Mouse (Mus musculus): Measurements from ENCODE around the gene Klhdc1.
A peak's percentile ranks its signal among the peaks of the same experiment; 100 is the strongest.

Gene Klhdc1

GRCm38 (mm10) chr12:69240876-69241275 is at the start of gene Klhdc1:
Gene Klhdc1 (plus strand): TSS chr12:69241176.
- no peak for DNase-seq (ENCODE audit: low read depth, low spot score)

DNA sequence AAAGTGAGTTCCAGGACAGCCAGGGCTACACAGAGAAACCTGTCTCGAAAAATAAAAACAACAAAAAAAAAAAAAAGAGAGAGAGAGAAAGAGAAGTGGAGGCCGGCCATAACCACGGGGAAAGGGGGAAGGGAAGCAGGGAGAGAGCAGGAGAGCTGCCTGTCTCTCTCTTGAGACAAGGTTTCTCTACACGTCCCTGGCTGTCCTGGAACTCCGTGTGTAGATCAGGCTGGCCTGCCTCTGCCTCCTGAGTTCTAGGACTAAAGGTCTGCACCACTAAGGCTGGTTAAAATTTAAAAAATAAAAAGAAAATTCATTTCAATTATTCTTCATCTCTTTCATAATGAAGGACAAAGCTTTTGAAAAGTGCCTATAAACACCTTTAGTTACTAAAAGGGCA is 49.6 kb upstream of the Klhdc1 start:
- DNase-seq (ENCODE audit: low read depth, low spot score), result no peak

GRCm38 (mm10) chr12:69192637-69193036 is 48.3 kb upstream of the Klhdc1 start:
- DNase-seq (ENCODE audit: low read depth, low spot score), result no peak

DNA sequence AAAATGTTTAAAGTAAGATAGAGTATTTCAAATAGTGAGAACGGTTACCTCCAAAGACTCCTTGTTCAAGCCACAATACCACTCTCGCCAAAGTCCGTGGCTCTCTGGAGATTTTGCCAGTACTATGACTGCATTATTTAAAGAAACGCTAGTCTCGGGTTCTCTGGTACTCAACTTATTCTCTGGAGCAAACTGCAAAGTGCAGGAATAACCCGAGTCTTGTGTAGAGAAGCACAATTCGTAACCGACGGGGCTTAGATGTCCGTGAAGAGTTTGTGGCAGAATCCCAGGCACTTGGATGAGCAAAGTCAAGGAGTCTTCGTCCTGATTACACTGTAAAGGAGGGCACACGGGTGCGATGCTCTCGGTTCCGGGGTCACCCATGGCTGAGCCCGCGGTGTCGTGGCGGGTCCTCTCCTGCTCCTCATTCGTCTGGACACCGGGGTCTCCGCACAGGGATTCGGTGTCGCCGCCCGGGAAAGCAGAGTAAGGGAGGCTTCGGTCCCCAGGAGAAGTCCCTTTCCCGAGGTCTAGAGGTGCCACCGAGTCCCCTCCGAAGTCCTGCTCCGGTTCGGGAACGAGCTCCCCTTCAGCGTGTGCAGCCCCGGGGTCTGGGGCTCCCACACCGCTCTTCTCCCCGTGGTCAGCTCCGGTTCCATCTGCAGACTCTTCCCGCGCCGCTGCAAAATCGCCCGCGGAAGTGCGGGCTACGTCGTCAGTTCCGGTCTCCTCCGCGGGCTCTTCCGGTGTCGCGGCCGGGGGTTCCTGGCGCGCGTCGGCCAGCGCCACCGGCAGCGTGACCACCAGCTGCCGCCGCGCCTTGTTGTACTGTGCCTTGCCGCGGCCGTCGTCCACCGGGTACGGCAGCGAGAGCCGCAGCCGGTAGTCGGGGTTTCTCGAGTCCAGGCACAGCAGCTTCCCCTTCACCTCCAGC is 44.3 kb upstream of the Klhdc1 start, which contains the start of gene Gm49383:
TSS of gene Gm49383 (minus strand) at position 661 of the 934 bp plus-strand sequence.
- DNase-seq (ENCODE audit: low read depth, low spot score), result peak; percentile 83

GRCm38 (mm10) chr12:69197378-69198163 is 43.4 kb upstream of the Klhdc1 start:
- DNase-seq (ENCODE audit: low read depth, low spot score), result peak; percentile 79

GRCm38 (mm10) chr12:69198164-69198535 is 42.8 kb upstream of the Klhdc1 start, which contains the start of gene Dnaaf2:
Gene Dnaaf2 (minus strand): TSS chr12:69198429.
- no peak for DNase-seq (ENCODE audit: low read depth, low spot score)

DNA sequence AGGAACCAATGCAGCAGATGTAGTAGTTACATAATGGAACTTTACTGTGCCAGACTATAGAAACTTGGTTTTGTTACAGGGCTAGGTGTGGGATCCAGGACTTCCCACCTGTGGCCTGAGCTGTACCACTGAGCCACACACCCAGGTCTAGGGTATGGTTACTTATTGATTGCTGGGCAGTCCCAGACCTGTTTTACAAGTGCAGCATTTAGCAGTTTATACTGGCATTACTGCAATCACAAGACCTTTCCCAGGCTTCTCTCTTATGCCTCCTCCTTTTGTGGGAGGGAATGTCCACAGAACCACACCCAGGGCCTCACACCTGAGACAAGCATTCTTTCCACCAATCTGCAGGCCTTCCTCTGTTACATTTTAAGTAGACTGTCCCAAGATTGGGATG is 42.0 kb upstream of the Klhdc1 start:
- DNase-seq (ENCODE audit: low read depth, low spot score), result no peak

GRCm38 (mm10) chr12:69204052-69204833 is 36.7 kb upstream of the Klhdc1 start, which contains the start of gene Gm49384:
Gene Gm49384 (minus strand): TSS chr12:69204267.
- DNase-seq (ENCODE audit: low read depth, low spot score), result peak; percentile 43

- DNase-seq (ENCODE audit: low read depth, low spot score), result no peak
Observed at GRCm38 (mm10) chr12:69207396-69207795, 33.6 kb upstream of the Klhdc1 start.

GRCm38 (mm10) chr12:69207926-69208325 is 33.0 kb upstream of the Klhdc1 start:
- DNase-seq (ENCODE audit: low read depth, low spot score), result no peak

- DNase-seq (ENCODE audit: low read depth, low spot score), result peak; percentile 23
Observed at GRCm38 (mm10) chr12:69208520-69208919, 32.5 kb upstream of the Klhdc1 start.

DNA sequence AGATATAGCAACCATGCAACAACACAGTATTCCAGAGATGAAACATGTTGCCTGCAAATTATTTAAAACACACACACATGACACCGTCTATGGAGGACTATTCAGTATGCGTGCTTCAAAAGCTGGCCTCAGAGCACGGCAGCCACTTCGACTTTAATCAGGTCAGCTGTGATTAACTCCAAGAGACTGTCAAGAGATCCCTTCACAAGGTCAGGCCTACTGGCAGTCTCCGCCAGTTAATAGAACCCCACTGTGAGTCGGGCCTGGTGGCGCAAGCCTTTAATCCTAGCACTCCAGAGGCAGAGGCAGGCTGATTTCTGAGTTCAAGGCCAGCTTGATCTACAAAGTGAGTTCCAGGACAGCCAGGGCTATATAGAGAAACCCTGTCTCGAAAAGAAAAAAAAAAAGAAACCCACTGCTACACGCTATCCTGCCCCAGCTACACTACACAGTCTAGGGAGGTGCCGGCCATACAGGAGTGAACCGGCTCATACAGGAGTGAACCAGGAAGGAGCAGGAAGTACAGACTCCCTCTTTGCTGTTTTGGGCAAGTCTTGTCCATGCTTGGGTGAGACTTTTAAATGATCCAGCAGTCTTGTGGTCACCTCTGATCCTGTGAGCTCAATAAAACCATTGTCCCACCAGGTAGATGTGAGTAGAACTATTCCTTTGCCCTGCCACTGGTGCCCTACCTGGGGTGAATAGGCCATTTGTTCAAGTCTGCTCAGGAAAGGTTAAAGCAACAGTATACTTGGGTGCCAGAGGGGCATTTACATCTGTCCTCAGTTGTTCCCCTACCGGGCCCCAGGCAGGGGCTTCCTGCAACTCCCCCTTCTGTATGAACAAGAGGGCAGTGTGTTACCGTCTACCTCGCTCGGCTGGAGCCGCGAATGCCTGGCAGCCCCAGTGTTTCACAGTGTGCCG is 30.7 kb upstream of the Klhdc1 start:
- DNase-seq (ENCODE audit: low read depth, low spot score), result no peak

DNA sequence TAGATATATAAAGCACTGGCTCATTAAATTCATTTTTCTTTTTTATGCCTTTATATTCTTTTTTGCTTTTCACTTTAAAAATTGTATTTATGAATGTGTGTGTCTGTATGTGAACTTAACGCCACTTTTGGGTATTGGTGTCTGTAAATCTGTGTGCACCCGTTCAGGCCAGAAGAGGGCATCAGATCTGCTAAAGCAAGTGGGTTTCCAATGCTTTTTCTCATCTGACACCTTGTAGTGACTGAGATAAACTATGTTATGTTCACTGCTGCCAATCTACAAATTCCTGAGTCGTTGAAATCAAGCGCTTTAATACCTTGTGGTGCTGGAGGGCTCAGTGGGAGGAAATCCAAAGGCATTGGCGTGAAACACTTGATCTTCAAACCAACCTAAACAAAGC is 29.9 kb upstream of the Klhdc1 start:
- DNase-seq (ENCODE audit: low read depth, low spot score), result peak; percentile 37

- no peak for DNase-seq (ENCODE audit: low read depth, low spot score)
Observed at GRCm38 (mm10) chr12:69213186-69213777, 27.7 kb upstream of the Klhdc1 start.

GRCm38 (mm10) chr12:69214393-69214792 is 26.6 kb upstream of the Klhdc1 start:
- DNase-seq (ENCODE audit: low read depth, low spot score), result no peak

DNA sequence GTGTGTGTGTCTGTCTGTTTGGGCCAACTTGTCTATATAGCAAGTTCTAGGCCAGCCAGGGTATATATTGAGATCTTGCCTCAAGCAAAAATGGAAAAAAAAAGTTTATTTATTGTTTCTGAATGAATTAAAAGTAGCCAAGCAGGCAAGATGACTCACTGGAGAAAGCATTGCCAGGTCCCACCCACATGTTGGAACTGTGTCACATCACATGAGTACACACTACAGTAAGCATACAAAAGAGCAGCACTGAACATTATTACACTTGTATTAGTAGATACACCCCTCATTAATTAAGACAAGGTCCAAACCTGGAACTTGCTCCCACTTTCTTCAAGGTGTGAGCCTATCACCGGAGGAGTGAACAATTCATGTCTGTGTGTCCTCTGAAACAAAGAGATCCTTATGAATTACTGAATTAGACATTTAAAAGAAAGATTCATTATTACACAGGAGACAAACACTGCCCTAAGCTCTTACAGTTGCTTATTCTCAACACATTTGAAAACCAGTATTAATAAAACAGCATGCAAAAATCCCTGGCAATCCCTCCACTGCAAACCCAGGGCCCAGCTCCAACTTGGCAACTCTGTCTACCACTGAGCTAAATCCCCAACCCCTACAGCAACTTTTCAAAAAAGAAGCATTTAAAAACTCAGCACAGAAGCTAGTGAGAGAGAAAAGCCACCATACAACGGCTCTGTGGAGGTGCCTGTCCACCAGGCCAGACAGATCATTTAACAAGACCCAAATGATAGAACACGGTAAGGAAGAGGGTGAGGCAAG is 25.8 kb upstream of the Klhdc1 start:
- no peak for DNase-seq (ENCODE audit: low read depth, low spot score)

DNA sequence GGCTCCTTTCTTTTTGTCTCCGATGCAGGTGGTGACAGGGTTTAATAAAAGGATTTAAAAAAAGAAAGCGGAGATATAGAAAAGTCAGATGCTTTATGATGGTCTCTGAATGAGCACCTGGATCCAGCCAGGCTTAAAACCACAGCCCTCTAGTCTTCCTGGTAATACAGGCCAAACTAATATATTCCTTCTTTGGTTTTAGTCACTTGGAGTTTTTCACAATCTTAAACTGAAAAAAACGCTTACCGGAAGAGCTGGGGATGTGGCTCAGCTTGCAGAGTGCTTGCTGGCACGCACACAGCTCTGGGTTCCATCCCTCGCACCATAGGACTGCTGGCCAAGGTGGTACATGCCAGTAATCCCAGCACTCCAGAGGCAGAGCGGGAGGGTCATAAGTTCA is 24.4 kb upstream of the Klhdc1 start:
- no peak for DNase-seq (ENCODE audit: low read depth, low spot score)

DNA sequence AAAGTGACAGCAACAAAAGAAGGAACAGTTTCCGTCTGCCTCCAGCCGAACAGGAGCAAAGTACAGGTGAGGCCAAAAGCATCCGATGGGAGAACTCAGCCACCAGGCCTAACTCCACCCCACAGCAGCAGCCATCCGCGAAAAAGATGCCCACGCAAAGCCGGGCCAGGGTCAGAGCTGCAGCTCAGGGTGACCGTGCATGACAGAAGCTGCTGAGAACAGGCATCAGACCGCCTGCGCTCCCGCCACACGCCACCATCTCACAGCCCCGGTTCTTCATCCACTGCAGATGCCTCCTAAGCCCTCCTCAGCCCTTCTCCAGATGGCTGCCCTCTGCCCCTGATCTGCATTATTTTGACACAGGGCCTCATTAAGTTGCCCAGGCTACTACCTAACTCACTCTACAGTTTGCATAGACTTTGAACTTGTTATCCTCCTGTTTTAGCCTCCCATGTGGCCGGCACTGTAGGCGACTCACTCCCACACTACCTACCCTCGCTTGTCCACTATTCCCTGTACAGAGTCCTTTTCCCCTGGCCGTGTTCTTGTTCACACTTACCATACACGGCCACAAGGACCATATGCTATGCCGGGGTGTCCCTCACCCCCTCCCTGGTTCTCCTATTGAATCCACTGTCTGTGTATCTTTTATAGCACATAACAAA is 20.2 kb upstream of the Klhdc1 start:
- no peak for DNase-seq (ENCODE audit: low read depth, low spot score)
